Mouse (Mus musculus): ENCODE data around the gene 5330417C22Rik.

The 5330417C22Rik gene

DNA sequence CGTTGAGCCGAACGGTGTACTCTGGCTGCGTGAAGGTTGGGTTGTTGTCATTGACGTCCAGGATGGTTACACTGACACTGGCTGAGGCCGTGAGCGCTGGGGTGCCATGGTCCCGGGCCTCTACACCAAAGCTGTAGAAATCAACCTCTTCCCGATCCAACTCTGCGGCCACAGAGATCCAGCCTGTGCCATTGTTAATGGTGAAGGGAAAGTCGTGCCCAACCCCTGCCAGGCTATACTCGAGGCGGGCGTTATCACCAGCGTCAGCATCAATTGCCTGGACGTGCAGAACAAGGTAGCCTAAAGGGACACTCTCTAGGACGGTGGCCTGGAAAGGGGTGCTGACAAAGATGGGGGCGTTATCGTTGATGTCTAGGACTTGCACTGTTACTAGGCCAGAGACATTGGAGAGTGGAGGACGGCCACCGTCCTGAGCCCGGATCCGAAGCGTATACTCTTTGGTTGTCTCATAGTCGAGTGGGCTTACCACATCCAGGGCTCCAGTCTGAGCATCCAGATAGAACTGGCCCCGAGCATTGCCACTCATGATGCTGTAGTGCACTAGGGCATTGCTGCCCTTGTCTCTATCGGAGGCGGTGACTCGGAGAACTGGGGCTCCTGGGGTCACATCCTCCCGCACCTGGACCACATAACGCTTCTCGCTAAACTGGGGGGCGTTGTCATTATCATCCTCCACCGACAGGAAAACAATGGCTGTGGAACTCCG lies 122.5 kb downstream of the 5330417C22Rik start:
- no peak for DNase-seq (ENCODE audit: extremely low spot score, low spot score)

GRCm38 (mm10) chr3:108411754-108412121 lies 124.6 kb downstream of the 5330417C22Rik start:
- DNase-seq (ENCODE audit: extremely low spot score, low spot score) = no peak

DNA sequence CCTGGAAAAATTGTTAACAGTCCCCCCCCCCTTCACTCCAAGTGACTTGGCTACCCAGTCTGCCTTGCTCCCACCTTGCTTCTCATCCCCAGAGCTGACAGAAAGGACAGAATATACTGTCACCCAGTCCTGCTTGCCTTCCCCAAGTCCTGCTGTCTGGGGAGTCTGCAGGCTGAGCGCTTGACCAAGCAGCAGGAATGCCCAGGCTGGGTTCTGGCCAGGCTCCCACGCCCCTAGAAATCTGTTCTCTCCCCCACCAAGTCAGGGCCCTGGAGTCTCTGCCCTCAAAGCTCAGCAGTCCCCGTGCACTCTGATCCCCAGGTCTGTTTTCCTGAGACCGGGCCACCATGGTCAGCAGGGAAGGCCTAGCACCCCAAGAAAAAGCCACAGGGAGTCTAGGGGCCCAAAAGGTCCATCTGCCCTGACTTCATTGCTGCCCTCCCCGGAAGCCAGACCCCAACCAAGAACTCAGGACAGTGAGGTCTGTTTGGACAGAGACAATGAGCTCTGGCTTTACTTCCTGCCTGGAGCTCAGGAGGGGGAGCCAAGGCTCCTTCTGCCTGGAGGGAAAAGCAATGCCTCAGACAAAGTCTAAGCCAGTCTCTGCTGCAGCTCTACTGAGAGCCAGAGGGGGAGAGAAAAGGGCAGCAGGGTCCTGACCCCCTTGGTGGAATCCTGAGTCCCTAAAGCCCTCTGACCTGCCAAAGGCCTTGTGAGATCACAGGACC lies 125.1 kb downstream of the 5330417C22Rik start:
- DNase-seq (ENCODE audit: extremely low spot score, low spot score) = no peak

DNA sequence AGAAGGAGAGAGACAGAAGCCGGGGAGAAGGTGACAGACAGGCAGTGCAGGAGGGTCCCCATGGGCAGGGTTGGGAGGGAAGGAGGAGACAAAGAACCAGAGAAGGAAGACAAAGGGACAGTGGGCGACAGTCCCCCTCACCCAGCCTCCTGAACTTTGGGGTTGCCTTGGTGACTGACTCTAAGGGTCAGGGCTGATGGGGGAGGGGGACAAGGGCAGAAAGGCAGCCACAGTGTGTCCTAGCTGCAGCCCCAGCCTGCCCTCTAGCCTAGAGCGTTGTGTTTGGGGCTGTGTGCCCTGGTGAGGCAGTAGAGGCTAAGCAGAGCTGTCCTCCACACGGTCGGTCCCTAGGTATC lies 126.0 kb downstream of the 5330417C22Rik start:
- DNase-seq (ENCODE audit: extremely low spot score, low spot score) = peak; percentile 67

DNA sequence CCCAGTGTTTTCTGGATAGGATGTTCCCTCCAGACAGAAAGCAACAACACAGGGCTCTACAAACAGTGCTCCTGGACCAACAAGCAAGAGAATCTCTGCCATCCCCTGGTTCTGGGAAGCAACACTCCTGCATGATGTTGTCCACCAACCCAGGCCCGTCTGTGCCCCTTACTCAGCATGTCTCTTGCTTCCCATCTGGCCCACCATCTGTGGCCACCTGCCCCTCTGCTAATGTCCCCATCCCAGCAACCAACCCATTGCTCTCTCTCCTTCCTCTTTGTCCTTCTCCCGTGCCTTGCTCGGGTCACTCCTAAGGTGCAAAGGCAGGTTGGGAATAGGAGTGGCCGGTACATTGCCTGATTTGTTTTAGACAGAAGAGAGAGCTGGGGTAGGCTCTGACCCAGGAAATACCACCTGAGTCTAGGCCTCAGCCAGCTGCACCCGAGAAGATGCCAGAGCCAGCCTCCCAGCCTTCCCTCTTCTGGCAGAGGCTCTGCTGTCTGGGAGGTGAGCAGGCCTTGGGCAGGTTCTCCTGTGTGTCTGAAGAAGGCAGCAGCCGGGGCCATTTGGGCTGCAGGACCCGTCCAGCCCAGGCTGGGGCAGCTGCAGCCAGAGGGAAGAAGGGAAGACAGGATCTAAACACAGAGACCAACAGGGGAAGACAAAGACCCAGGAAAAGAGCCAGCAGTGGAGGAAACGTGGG lies 126.5 kb downstream of the 5330417C22Rik start:
- DNase-seq (ENCODE audit: extremely low spot score, low spot score) = no peak

DNA sequence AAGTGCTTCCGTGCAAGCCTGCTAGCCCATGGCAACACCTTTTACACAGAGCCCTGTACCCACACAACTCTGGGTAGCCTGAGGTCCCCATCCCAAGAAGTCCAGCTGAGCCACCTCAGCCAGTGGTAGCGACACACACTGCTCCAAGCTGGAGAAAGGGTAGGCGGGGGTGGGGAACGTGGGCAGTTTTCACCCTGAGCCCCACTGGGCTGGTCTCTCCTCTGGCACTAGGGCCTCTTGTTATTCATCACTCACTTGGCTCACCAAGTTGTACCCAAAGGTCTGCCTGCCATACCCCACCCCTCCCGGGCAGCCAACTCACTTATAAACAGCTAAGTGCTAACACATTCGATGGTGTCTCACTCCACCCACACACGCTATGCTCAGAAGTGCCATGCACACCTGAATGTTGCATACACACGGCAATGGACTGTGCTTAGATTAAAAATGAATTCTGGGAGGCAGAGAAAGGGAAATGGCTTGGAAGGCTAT lies 127.8 kb downstream of the 5330417C22Rik start:
- no peak for DNase-seq (ENCODE audit: extremely low spot score, low spot score)

DNA sequence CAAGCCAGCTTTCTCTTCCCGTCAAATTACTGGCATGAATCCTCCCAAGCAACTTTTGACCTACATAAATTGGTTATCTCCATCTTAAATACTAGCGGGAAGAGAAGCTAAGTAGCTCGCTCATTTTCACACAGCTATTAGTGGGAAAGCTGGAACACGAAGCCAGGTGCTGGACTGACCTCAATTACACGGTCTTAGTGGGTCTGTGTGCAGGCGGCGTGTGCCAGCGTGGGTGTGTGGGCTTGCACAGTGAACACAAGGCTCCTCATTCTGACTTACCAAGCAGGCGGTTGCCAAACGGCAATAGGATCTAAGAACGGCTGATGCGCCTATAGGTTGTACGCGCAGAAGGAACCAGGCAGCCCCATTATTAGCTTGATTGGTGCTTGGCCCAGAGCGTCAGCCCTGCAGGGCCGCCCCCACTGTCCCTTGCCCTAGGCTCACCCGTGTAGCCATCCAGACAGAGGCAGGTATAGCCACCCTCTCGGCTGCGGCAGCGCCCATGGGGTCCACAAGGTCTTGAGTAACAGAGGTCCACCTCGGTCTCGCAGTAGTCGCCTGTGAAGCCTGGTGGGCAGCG lies 129.9 kb downstream of the 5330417C22Rik start:
- DNase-seq (ENCODE audit: extremely low spot score, low spot score) = no peak

Data from neural tube, embryonic 10.5 days (tissue).